Comparison of ENCODE assay signal across 12 mouse cellular contexts in the genomic region with DNA sequence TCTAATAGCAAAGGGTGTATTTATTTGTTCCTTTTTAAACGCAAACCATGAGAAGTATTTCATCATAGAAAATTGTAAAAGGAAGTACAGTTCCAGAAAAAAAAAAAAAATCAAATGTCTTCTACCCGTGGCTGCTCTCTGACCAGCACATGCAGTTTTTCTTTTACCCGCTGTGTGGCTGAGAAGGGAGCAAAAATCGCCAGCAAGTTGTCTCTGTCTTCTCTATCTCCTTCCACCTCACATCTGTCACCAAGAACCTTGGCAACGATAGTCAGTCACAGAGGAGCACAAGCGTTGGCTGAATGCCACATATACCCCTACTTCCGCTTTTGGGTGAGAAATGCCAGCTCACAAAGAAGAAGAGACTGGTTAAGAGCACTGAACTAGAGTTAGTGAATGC. TPM values are rescaled to one million over a fixed set of nuclear protein-coding genes. Genes with fewer than 3 reads are reported as not detected.
DNase-seq lines count a peak whose midpoint lies in the region; ATAC-seq lines count a peak whose summit lies in the region.
"Had no signal": no experiment of that assay in that cellular context is flagged by ENCODE, and none has a peak within 500 bp of the region (broad histone marks: within the 10 kb centered on the region; RNA-seq: fewer than 3 reads in every experiment).

No protein-coding gene starts in this region.

- no peak overlapping the region for H3K4me2 ChIP-seq in hindbrain, embryonic 16.5 days (ENCODE audit: low read length)
- H3K4me2 ChIP-seq: limb, embryonic 12.5 days; neural tube, embryonic 13.5 days had no signal

- no peak overlapping the region for H3K4me3 ChIP-seq in hindbrain, embryonic 16.5 days (ENCODE audit: low read length)
- H3K4me3 ChIP-seq in hindbrain, embryonic 10.5 days, result no peak overlapping the region
- H3K4me3 ChIP-seq: limb, embryonic 12.5 days; neural tube, embryonic 13.5 days had no signal

- no peaks in the 10 kb centered on the region for H3K36me3 ChIP-seq in hindbrain, embryonic 16.5 days (ENCODE audit: control insufficient read depth, insufficient read depth, low read length)
- H3K36me3 ChIP-seq in hindbrain, embryonic 10.5 days, result no peaks in the 10 kb centered on the region
- H3K36me3 ChIP-seq: limb, embryonic 12.5 days; neural tube, embryonic 13.5 days had no signal

- H3K27me3 ChIP-seq in hindbrain, embryonic 16.5 days (replicated peaks; ENCODE audit: control insufficient read depth, insufficient read depth, low read length), result no peaks in the 10 kb centered on the region
- H3K27me3 ChIP-seq in hindbrain, embryonic 10.5 days (ENCODE audit: insufficient read depth, poor library complexity, severe bottlenecking), result no peaks in the 10 kb centered on the region
- H3K27me3 ChIP-seq: limb, embryonic 12.5 days; neural tube, embryonic 13.5 days had no signal

- no peak overlapping the region for H3K9ac ChIP-seq in hindbrain, embryonic 16.5 days (ENCODE audit: low read depth, low read length)
- H3K9ac ChIP-seq: limb, embryonic 12.5 days; neural tube, embryonic 13.5 days had no signal

- no peaks in the 10 kb centered on the region for H3K9me3 ChIP-seq in hindbrain, embryonic 16.5 days (ENCODE audit: control insufficient read depth, low read length)
- H3K9me3 ChIP-seq in hindbrain, embryonic 10.5 days, result no peaks in the 10 kb centered on the region
- H3K9me3 ChIP-seq: limb, embryonic 12.5 days; neural tube, embryonic 13.5 days had no signal

- peaks cover 7% of the 10 kb centered on the region for H3K4me1 ChIP-seq in hindbrain, embryonic 16.5 days (ENCODE audit: control insufficient read depth, insufficient read depth, low read depth, low read length)
- H3K4me1 ChIP-seq in hindbrain, embryonic 10.5 days (replicated peaks), result peaks cover 7% of the 10 kb centered on the region
- H3K4me1 ChIP-seq: limb, embryonic 12.5 days had no signal

- 35% methylated on average over 7 of the region's 7 CpGs for WGBS in hindbrain, embryonic 16.5 days
- 71% methylated on average over 7 of the region's 7 CpGs for WGBS in hindbrain, embryonic 10.5 days

- no peak overlapping the region for H3K27ac ChIP-seq in hindbrain, embryonic 16.5 days (ENCODE audit: low read depth, low read length)
- H3K27ac ChIP-seq in hindbrain, embryonic 10.5 days, result no peak overlapping the region
- H3K27ac ChIP-seq: limb, embryonic 12.5 days; neural tube, embryonic 13.5 days had no signal

- peak; percentile 22; the same call in 1 of the 2 replicates for ATAC-seq in hindbrain, embryonic 16.5 days

- no peak for DNase-seq in hindbrain, embryonic 10.5 days (ENCODE audit: low spot score)
- peak; percentile 38 for DNase-seq in T-cell, adult 2 months (ENCODE audit: low spot score)
- DNase-seq in lung, postnatal 36 days, result peak; percentile 58
- peak; percentile 44 for DNase-seq in thymus, postnatal 0 days (ENCODE audit: low spot score)
- no peak for DNase-seq in kidney, postnatal 10 days
- DNase-seq in embryo, embryonic 10 days (ENCODE audit: low spot score), result no peak
- no peak for DNase-seq in cerebellum, postnatal 14 days
- DNase-seq: cerebellum, adult 9-11 months; kidney, adult 18-20 months had no signal

RNA-seq across cellular contexts. Expression of a gene that starts 13.7 kb away (rescaled TPM):
- polyA plus RNA-seq in hindbrain, embryonic 16.5 days (2015; fragmentation: Nextera tagmentation; extraction: Ambion mirVana), result 0.10 and 0.12 TPM in 2 replicates
- 0.09 and 0.10 TPM in 2 replicates for polyA plus RNA-seq in hindbrain, embryonic 10.5 days (2016; fragmentation: Nextera tagmentation; extraction: Ambion mirVana)
- 0.23 and 0.24 TPM in 2 replicates for polyA plus RNA-seq in thymus, postnatal 0 days (2015; fragmentation: Nextera tagmentation; extraction: Ambion mirVana)
- polyA plus RNA-seq: limb, embryonic 12.5 days; neural tube, embryonic 13.5 days had no signal

RNA-seq across cellular contexts. Expression of a gene that starts 32.8 kb away (rescaled TPM):
- not detected in 2 replicates for polyA plus RNA-seq in hindbrain, embryonic 16.5 days (2015; fragmentation: Nextera tagmentation; extraction: Ambion mirVana)
- not detected in 2 replicates for polyA plus RNA-seq in hindbrain, embryonic 10.5 days (2016; fragmentation: Nextera tagmentation; extraction: Ambion mirVana)
- not detected in 2 replicates for polyA plus RNA-seq in thymus, postnatal 0 days (2015; fragmentation: Nextera tagmentation; extraction: Ambion mirVana)
- polyA plus RNA-seq: limb, embryonic 12.5 days; neural tube, embryonic 13.5 days had no signal

RNA-seq across cellular contexts. Expression of a gene that starts 54.9 kb away (rescaled TPM):
- polyA plus RNA-seq in hindbrain, embryonic 16.5 days (2015; fragmentation: Nextera tagmentation; extraction: Ambion mirVana), result 79.8 and 90.4 TPM in 2 replicates
- polyA plus RNA-seq in hindbrain, embryonic 10.5 days (2016; fragmentation: Nextera tagmentation; extraction: Ambion mirVana), result 52.3 and 52.5 TPM in 2 replicates
- polyA plus RNA-seq in thymus, postnatal 0 days (2015; fragmentation: Nextera tagmentation; extraction: Ambion mirVana), result 81.2 and 81.7 TPM in 2 replicates

Comparison
In these comparisons a context has a peak if more than half of its experiments do, and no peak if none do; other contexts are left out.
1. DNase-seq: peak in T-cell, adult 2 months (single experiment), lung, postnatal 36 days (single experiment) and thymus, postnatal 0 days (single experiment); none in hindbrain, embryonic 10.5 days (single experiment), kidney, postnatal 10 days (single experiment), embryo, embryonic 10 days (single experiment) and cerebellum, postnatal 14 days (0 of 2).